Mouse (Mus musculus): ENCODE measurements around the gene Klhdc7b. TPM values are rescaled to one million over a fixed set of nuclear protein-coding genes. Genes with fewer than 3 reads are reported as not detected.

Klhdc7b gene
- total and polyA plus RNA-seq, 3 experiments: not detected

DNA sequence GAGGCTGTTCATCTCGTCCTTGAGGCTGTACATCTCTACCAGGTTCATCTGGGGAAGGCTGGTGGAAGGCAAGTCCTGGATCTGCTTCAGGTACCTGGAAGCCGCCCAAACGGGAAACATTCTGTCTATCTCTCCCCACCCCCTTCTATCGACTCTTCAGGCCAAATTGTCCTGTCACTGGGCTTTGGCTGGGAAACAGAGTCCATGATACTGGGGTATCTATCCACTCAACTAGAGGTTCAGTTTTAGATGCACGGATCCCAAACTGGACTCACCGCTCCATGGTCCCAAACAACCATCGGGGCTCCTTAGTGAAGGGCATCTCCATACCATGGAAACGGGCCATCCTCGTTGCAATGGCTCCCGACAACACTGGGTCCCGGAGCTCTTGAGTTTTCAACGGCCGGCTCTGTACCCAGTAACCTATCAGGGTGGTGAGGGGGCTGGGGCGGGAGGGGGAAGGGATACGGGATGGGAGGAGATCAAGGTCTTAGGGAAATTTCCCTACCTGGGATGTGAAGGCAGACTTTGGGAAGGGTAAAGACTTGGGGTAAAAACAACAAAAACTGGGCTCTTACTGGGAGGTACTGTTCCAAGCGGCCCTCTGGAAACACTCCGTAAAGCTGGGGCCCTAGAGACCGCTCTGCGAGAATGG is 43.5 kb downstream of the Klhdc7b start:
- H3K4me3 ChIP-seq (replicated peaks in 1 of 3; ENCODE audit: low read depth in 2 of 3, low read length in 2 of 3, poor library complexity in 1 of 3): peak overlapping the region; percentile 79 to 90 (median 80)
- peak overlapping the region; percentile 91; the same call in 1 of the 2 replicates for H3K9ac ChIP-seq (ENCODE audit: insufficient read depth, low read depth)
- H3K36me3 ChIP-seq (replicated peaks in 1 of 2; ENCODE audit: control insufficient read depth in 1 of 2, insufficient read depth in 1 of 2, low read length in 1 of 2): peaks cover 24 to 49% of the 10 kb centered on the region in 2 experiments
- in situ Hi-C loops (cut with MboI; ENCODE audit: low pct_ligation_motif_present, low pct_unique_long_range_greater_than_20kb, low sequenced_read_pairs): loop anchor here (10.0 kb wide), 1 partner anchor 353 kb away; the partner anchor contains the start of gene Trabd
- H3K27ac ChIP-seq (ENCODE audit: insufficient read depth, low read depth): no peak overlapping the region
- H3K79me2 ChIP-seq (replicated peaks; ENCODE audit: control insufficient read depth, extremely low read depth, insufficient read depth, poor library complexity, severe bottlenecking): peaks cover 12% of the 10 kb centered on the region
- no peaks in the 10 kb centered on the region for H3K27me3 ChIP-seq (replicated peaks)
- dilution Hi-C loops (cut with MboI; ENCODE audit: extremely low pct_ligation_motif_present, extremely low pct_unique_long_range_greater_than_20kb, low sequenced_read_pairs): no loop called here
- H3K4me1 ChIP-seq (ENCODE audit: control insufficient read depth in 1 of 2, insufficient read depth in 2 of 2): peaks cover 0 to 14% of the 10 kb centered on the region in 2 experiments; a peak in 2 of 4 replicates
- H3K4me2 ChIP-seq (ENCODE audit: insufficient read depth, low read depth, poor library complexity, severe bottlenecking): peak overlapping the region; percentile 85
- DNase-seq (ENCODE audit: extremely low read depth): no peak
- no peaks in the 10 kb centered on the region for H3K9me3 ChIP-seq (replicated peaks; ENCODE audit: low read length)
- TF ChIP-seq HCFC1 (IDR thresholded peaks at IDR 0.05; ENCODE audit: low read depth, low read length): no peak
- no peak for TF ChIP-seq TBP (conservative IDR thresholded peaks at IDR 0.05; ENCODE audit: low read depth, low read length)
- TF ChIP-seq ZNF384 (IDR thresholded peaks at IDR 0.05; ENCODE audit: low read depth, low read length): no peak
- TF ChIP-seq ZMIZ1 (IDR thresholded peaks at IDR 0.05; ENCODE audit: low read depth, low read length): no peak

DNA sequence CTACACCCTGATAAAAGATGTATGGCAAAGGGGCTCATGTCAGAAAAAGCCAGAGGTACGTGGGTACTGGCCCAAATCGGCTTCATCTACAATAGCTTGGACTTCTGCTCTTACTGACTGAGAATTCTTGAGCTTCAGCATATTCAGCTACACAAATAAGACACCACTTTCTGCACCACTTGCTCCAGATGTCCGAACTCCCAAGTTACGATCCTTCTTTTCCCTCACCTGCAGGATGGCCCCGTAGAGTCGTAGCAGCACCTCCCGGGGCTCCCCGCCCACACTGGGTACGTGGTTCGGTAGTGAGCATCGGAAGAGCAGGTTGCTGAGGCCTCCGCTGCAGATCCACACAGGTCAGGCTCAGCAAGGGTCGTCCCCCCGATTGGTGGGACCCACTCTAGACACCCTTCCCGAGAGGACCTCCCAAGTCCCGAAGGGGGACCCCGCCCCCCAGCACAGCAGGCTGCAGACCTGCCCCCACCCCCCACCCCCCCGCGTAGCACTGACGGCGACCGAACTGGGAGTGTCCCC is 44.2 kb downstream of the Klhdc7b start:
- H3K27ac ChIP-seq (ENCODE audit: insufficient read depth, low read depth): peak overlapping the region; percentile 31
- dilution Hi-C loops (cut with MboI; ENCODE audit: extremely low pct_ligation_motif_present, extremely low pct_unique_long_range_greater_than_20kb, low sequenced_read_pairs): no loop called here
- peak overlapping the region; percentile 85 for H3K4me2 ChIP-seq (ENCODE audit: insufficient read depth, low read depth, poor library complexity, severe bottlenecking)
- peaks cover 21 to 43% of the 10 kb centered on the region in 2 experiments for H3K36me3 ChIP-seq (replicated peaks in 1 of 2; ENCODE audit: control insufficient read depth in 1 of 2, insufficient read depth in 1 of 2, low read length in 1 of 2)
- no peak for DNase-seq (ENCODE audit: extremely low read depth)
- peaks cover 12% of the 10 kb centered on the region for H3K79me2 ChIP-seq (replicated peaks; ENCODE audit: control insufficient read depth, extremely low read depth, insufficient read depth, poor library complexity, severe bottlenecking)
- peaks cover 0 to 14% of the 10 kb centered on the region in 2 experiments; a peak in 2 of 4 replicates for H3K4me1 ChIP-seq (ENCODE audit: control insufficient read depth in 1 of 2, insufficient read depth in 2 of 2)
- no peaks in the 10 kb centered on the region for H3K9me3 ChIP-seq (replicated peaks; ENCODE audit: low read length)
- TF ChIP-seq PAX5 (IDR thresholded peaks at IDR 0.05; ENCODE audit: low read length): no peak
- TF ChIP-seq HCFC1 (IDR thresholded peaks at IDR 0.05; ENCODE audit: low read depth, low read length): no peak
- TF ChIP-seq IRF4 (IDR thresholded peaks at IDR 0.05; ENCODE audit: low read depth, low read length): no peak
- no peak for TF ChIP-seq POLR2A (IDR thresholded peaks at IDR 0.05; ENCODE audit: low read depth, low read length)
- no peak for TF ChIP-seq CHD1 (IDR thresholded peaks at IDR 0.05; ENCODE audit: low read depth, low read length)
- TF ChIP-seq NRF1 (IDR thresholded peaks at IDR 0.05; ENCODE audit: low read depth, low read length): no peak
- no peak for TF ChIP-seq CTCF (conservative IDR thresholded peaks at IDR 0.05 in 1 of 2, IDR thresholded peaks at IDR 0.05 in 1 of 2; ENCODE audit: low read depth in 2 of 2, low read length in 2 of 2)
- no peak for TF ChIP-seq EP300 (IDR thresholded peaks at IDR 0.05; ENCODE audit: low read length)
- no peaks in the 10 kb centered on the region for H3K27me3 ChIP-seq (replicated peaks)
- in situ Hi-C loops (cut with MboI; ENCODE audit: low pct_ligation_motif_present, low pct_unique_long_range_greater_than_20kb, low sequenced_read_pairs): loop anchor here (10.0 kb wide), 1 partner anchor 354 kb away; the partner anchor contains the start of gene Trabd
- peak overlapping the region; percentile 79 to 90 (median 80) for H3K4me3 ChIP-seq (replicated peaks in 1 of 3; ENCODE audit: low read depth in 2 of 3, low read length in 2 of 3, poor library complexity in 1 of 3)
- H3K9ac ChIP-seq (ENCODE audit: insufficient read depth, low read depth): peak overlapping the region; percentile 91
